Mouse (Mus musculus): ENCODE measurements around the gene Gm4763. TPM values are rescaled to one million over a fixed set of nuclear protein-coding genes. Genes with fewer than 3 reads are reported as not detected.
"Not testable (repeated sequence)": the region's sequence is repeated elsewhere in the genome, so short reads cannot be mapped to it uniquely, and the experiment has no call there.

Gene Gm4763
- not detected for total RNA-seq (2021)

GRCm38 (mm10) chr7:24726808-24727207 lies at the start of gene Gm4763:
TSS of gene Gm4763 (minus strand) at chr7:24726908.
- intact Hi-C loops (cut with DNase I); DNase-seq (ENCODE audit: low spot score): not testable (repeated sequence)

DNA sequence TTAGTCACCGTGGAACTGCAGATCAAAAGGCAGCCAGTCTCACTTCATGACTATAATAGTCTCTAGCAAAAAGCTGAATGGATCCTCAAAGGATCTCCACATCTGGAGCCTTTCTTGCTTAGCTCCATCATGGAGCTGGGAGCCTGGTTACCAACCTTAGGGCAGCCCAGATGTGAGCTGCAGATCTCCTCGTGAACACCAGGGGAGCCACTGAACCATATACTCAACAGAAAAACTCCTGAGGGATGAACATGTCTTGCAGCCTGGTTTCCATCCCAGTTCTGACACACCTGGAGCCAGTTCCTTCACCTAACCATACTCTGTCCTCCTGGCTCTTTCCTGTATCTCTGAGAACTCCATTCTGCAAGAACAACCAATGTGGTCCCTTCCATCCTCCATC lies 49.4 kb upstream of the Gm4763 start:
- intact Hi-C loops (cut with DNase I): loop anchor here (5.0 kb wide), 1 partner anchor 761 kb away; the partner anchor contains the start of gene Ceacam2

GRCm38 (mm10) chr7:24773942-24774535 lies 47.3 kb upstream of the Gm4763 start:
- intact Hi-C loops (cut with DNase I): no loop called here
- no peak for DNase-seq (ENCODE audit: low spot score)

More for the DNA sequence above, 49.4 kb upstream of the Gm4763 start:
- no peak for DNase-seq (ENCODE audit: low spot score)

DNA sequence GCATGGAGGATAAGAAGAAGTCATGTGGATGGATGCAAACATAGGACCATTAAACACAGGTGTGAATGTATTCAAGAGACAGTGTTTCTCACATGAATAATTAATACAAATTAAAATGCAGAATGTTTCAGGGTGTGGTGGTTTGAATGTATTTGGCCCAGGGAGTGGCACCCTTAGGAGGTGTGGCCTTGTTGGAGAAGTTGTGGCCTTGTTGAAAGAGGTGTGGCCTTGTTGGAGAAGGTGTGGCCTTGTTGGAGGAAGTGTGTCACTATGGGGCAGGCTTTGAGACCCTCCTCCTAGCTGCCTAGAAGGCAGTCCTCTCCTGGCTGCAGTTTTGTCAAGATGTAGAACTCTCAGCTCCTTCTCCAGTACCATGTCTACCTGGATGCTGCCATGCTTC lies 44.7 kb upstream of the Gm4763 start:
- no peak for DNase-seq (ENCODE audit: low spot score)
- intact Hi-C loops (cut with DNase I): no loop called here

DNA sequence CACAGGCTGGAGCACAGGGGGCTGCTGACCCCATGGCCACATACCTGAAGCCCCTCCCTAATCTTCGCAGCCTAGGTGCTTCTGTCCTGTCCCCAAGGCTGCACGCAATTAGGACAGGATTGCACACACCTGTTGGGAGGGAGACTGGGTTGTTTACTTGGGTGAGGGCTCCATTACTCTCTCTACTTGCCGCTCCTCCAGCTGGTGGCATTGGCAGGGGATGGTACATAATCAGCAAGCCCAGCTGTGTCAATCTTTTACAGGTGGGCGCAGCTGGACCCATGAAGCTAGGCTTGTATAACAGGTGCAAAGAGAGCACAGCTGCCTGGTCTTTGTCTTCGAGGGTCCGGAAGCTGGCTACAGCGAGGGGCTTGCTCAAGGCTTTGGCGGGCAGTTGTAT lies 35.9 kb upstream of the Gm4763 start:
- intact Hi-C loops (cut with DNase I): no loop called here
- no peak for DNase-seq (ENCODE audit: low spot score)

GRCm38 (mm10) chr7:24761161-24761560 lies 34.5 kb upstream of the Gm4763 start:
- intact Hi-C loops (cut with DNase I): no loop called here
- no peak for DNase-seq (ENCODE audit: low spot score)

GRCm38 (mm10) chr7:24760211-24760610 lies 33.5 kb upstream of the Gm4763 start, which contains the start of gene Cd177:
TSS of gene Cd177 (minus strand) at chr7:24760311.
- intact Hi-C loops (cut with DNase I): no loop called here
- DNase-seq (ENCODE audit: low spot score): no peak

GRCm38 (mm10) chr7:24758520-24758919 lies 31.8 kb upstream of the Gm4763 start:
- DNase-seq (ENCODE audit: low spot score): no peak
- intact Hi-C loops (cut with DNase I): no loop called here

DNA sequence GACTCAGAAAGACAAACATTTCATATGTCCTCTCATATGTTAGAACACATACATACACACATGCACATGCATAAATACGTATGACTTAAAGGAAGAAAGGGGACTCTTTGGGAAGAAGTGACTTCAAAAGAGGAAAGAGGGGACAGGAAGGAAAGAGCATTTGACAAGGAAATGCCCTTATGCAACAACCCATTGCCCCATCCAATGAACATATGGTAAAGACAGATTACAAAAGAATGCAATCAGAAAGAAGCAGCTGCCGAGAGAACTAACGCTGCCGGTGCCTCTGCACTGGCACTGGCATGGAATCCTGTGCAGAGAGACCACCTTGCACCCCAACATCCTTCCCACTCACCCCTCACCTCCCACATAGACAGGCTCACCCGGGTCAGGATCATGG lies 26.8 kb upstream of the Gm4763 start:
- no peak for DNase-seq (ENCODE audit: low spot score)
- intact Hi-C loops (cut with DNase I): no loop called here

- intact Hi-C loops (cut with DNase I): no loop called here
- no peak for DNase-seq (ENCODE audit: low spot score)
These were observed 24.9 kb upstream of the Gm4763 start for GRCm38 (mm10) chr7:24751610-24752009.

GRCm38 (mm10) chr7:24750695-24751094 lies 24.0 kb upstream of the Gm4763 start:
- intact Hi-C loops (cut with DNase I): no loop called here
- DNase-seq (ENCODE audit: low spot score): no peak

DNA sequence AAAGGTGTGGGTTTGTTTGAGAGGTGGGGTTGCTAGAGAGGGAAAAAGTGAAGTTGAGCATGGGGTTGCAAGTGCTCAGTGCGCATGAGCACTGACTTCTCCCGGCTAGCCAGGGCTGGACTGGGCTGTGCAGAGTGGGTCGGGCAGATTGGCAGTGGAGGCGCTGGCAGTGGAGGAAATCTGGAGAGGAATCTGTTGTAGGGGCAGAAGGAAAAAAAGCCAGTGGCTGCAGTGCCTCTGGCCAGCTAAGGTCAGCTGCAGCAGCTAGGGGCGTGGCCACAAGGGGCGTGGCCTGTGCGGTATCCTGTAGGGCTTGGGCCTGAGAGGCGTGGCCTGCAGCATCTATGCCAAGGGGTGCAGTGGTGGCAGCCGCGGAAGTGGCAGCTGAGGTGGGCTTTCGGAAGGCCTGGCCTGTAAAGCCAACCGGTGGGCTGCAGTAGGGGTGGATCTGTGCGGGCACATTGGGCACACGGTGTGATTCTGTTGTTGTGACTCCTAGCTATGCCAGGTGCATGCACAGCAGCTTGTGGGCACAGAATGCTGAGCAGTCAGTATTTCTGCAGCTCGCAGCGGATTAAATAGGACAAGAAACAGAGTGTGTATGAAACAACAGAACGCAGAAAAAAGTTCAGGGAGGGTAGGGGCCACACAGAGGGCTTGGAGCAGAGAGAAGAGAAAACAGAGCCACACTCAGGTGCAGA lies 9.4 kb upstream of the Gm4763 start:
- intact Hi-C loops (cut with DNase I): loop anchor here (5.0 kb wide), 1 partner anchor 64 kb away; no protein-coding TSS in a partner anchor
- no peak for DNase-seq (ENCODE audit: low spot score)

GRCm38 (mm10) chr7:24715039-24715438 lies 11.7 kb downstream of the Gm4763 start:
- intact Hi-C loops (cut with DNase I): no loop called here
- DNase-seq (ENCODE audit: low spot score): no peak

- intact Hi-C loops (cut with DNase I): no loop called here
- DNase-seq (ENCODE audit: low spot score): no peak
These were observed 17.8 kb downstream of the Gm4763 start, which contains the start of gene BC049730 for GRCm38 (mm10) chr7:24708832-24709292. TSS of gene BC049730 (plus strand) at chr7:24709242.

GRCm38 (mm10) chr7:24702841-24703240 lies 23.9 kb downstream of the Gm4763 start:
- intact Hi-C loops (cut with DNase I): not testable (repeated sequence)

GRCm38 (mm10) chr7:24697891-24698290 lies 28.8 kb downstream of the Gm4763 start:
- intact Hi-C loops (cut with DNase I); DNase-seq (ENCODE audit: low spot score): not testable (repeated sequence)

More at GRCm38 (mm10) chr7:24702841-24703240, 23.9 kb downstream of the Gm4763 start:
- not testable (repeated sequence) for DNase-seq (ENCODE audit: low spot score)

GRCm38 (mm10) chr7:24692693-24693092 lies 34.0 kb downstream of the Gm4763 start:
- intact Hi-C loops (cut with DNase I); DNase-seq (ENCODE audit: low spot score): not testable (repeated sequence)

DNA sequence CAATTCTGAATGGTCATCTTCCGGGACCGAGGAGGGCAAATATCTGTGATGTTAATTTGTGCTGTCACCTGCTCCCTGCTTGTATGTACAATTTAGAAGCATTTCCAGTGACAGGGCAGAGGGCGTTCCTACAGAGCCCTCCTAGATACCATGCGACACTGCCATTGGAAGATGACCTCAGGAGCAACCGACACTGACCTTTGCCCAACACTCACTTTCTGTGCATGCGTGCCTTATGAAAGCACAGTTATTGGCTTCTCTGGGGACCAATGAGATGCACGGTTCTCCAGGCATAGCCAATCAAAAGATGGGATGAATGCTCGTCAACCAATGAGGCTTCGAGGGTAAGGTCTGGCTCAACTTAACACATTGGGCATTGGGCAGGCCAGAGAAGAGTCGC lies 39.2 kb downstream of the Gm4763 start:
- intact Hi-C loops (cut with DNase I); DNase-seq (ENCODE audit: low spot score): not testable (repeated sequence)

DNA sequence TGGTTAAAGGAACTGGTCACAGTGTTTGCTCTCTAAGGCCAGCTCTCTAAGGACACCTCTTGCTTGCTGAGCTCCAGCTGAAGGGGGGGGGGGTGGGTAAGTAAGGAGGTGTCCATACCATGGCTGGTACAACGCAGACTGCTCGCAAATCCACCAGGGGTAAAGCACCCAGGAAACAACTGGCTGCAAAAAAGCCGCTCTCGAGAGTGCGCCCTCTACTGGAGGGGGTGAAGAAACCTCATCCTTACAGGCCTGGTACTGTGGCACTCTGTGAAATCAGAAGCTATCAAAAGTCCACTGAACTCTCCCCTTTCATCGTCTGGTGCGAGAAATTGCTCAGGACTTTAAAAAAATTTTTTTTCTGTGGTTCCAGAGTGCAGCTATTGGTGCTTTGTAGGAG lies 42.6 kb downstream of the Gm4763 start:
- DNase-seq (ENCODE audit: low spot score); intact Hi-C loops (cut with DNase I): not testable (repeated sequence)

GRCm38 (mm10) chr7:24676575-24676974 lies 50.1 kb downstream of the Gm4763 start, which contains the start of gene Tex101:
TSS of gene Tex101 (minus strand) at chr7:24676675.
- DNase-seq (ENCODE audit: low spot score): no peak
- intact Hi-C loops (cut with DNase I): no loop called here

DNA sequence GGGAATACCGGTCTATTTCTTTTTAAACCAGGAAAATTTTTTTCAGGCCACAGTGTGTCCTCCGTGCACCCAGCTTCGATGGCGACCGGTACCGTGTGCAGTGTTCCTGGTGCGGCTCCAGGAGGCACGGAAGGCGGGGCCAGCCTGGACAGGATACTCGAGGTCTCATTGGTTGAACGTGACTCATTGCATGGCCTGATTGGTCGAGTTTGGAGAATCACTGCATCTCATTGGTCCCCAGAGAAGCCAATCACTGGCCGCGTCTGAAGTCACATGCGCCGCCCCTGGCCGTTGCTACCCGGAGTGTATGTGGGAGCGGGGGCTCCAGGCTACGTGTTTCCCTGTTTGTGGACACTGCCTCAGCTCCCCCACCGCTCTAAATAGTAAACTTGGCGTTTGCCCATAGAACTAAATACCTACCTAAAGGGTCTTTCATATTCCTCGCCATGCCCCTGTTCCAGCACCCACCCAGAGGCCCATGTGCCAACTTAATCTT lies 54.7 kb downstream of the Gm4763 start:
- no peak for DNase-seq (ENCODE audit: low spot score)
- intact Hi-C loops (cut with DNase I): loop anchor here (5.0 kb wide), 1 partner anchor 65 kb away; no protein-coding TSS in a partner anchor
